Mouse (Mus musculus): Measurements from ENCODE around the gene Ephb1. TPM values are rescaled to one million over a fixed set of nuclear protein-coding genes. Genes with fewer than 3 reads are reported as not detected.

Gene Ephb1
- total and polyA plus RNA-seq, 3 experiments: not detected

- dilution Hi-C loops (cut with MboI; ENCODE audit: extremely low pct_ligation_motif_present, extremely low pct_unique_long_range_greater_than_20kb, low sequenced_read_pairs) (no loop called here), in situ Hi-C loops (cut with MboI; ENCODE audit: low pct_ligation_motif_present, low pct_unique_long_range_greater_than_20kb, low sequenced_read_pairs) (no loop called here)
- H3K4me3 ChIP-seq (replicated peaks in 1 of 3; ENCODE audit: low read depth in 2 of 3, low read length in 2 of 3, poor library complexity in 1 of 3): no peak overlapping the region
- no peaks in the 10 kb centered on the region for H3K4me1 ChIP-seq (ENCODE audit: control insufficient read depth in 1 of 2, insufficient read depth in 2 of 2)
- H3K4me2 ChIP-seq (ENCODE audit: insufficient read depth, low read depth, poor library complexity, severe bottlenecking): no peak overlapping the region
- H3K27ac ChIP-seq (ENCODE audit: insufficient read depth, low read depth): no peak overlapping the region
- no peak overlapping the region for H3K9ac ChIP-seq (ENCODE audit: insufficient read depth, low read depth)
- H3K36me3 ChIP-seq (replicated peaks in 1 of 2; ENCODE audit: control insufficient read depth in 1 of 2, insufficient read depth in 1 of 2, low read length in 1 of 2): no peaks in the 10 kb centered on the region
- peaks cover 88% of the 10 kb centered on the region for H3K9me3 ChIP-seq (replicated peaks; ENCODE audit: low read length)
- H3K27me3 ChIP-seq (replicated peaks): no peaks in the 10 kb centered on the region
- H3K79me2 ChIP-seq (replicated peaks; ENCODE audit: control insufficient read depth, extremely low read depth, insufficient read depth, poor library complexity, severe bottlenecking): no peaks in the 10 kb centered on the region
- no peak for TF ChIP-seq PAX5 (IDR thresholded peaks at IDR 0.05; ENCODE audit: low read length)
- no peak for DNase-seq (ENCODE audit: extremely low read depth)
These were observed 308.6 kb downstream of the Ephb1 start for GRCm38 (mm10) chr9:102045886-102046285.

DNA sequence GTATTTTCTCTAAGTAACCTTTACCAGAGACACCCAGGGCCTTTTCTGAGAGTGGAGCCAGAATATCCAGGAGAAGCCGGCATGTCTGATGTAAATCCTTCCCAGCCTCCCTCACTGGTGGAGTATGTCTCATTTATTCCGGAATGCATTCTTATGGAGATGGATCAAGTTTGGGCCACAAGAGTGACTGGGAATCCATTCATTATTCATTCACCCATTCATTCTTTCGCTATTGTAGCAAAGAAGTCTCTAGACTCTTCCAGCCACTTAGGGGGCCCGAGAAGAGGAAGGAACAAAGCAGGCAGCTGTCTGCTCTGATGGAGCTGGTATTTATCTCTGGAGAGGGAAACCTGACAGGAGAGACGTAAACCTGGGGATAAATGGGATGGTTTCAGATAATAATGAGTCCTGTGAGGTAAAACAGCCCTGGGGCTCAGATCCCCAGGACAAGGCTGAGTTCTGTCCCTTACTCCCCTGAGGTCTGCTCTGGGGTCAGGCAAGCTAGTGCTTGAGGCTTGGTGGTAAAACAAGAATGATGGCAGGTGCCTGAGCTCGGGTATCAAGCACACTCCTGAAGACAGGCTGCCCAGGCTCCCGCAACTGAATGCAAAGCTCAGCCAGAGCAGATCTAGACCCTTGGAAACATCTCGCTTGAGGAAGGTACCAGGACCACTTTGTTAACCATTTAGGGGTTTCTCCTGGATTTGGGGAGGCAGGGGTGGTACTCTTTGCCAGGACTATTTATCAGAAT, 309.2 kb downstream of the Ephb1 start:
- Histone ChIP-seq H3K9ac (ENCODE audit: insufficient read depth, low read depth) (no peak overlapping the region), H3K4me1 (ENCODE audit: control insufficient read depth in 1 of 2, insufficient read depth in 2 of 2) (no peaks in the 10 kb centered on the region), H3K36me3 (replicated peaks in 1 of 2; ENCODE audit: control insufficient read depth in 1 of 2, insufficient read depth in 1 of 2, low read length in 1 of 2) (no peaks in the 10 kb centered on the region), H3K9me3 (replicated peaks; ENCODE audit: low read length) (peaks cover 89% of the 10 kb centered on the region), H3K27ac (ENCODE audit: insufficient read depth, low read depth) (no peak overlapping the region), H3K79me2 (replicated peaks; ENCODE audit: control insufficient read depth, extremely low read depth, insufficient read depth, poor library complexity, severe bottlenecking) (no peaks in the 10 kb centered on the region), H3K4me2 (ENCODE audit: insufficient read depth, low read depth, poor library complexity, severe bottlenecking) (no peak overlapping the region), H3K4me3 (replicated peaks in 1 of 3; ENCODE audit: low read depth in 2 of 3, low read length in 2 of 3, poor library complexity in 1 of 3) (no peak overlapping the region), H3K27me3 (replicated peaks) (no peaks in the 10 kb centered on the region)
- TF ChIP-seq JUN (IDR thresholded peaks at IDR 0.05; ENCODE audit: insufficient read depth, low read depth, low read length): no peak
- no peak for TF ChIP-seq MEF2A (IDR thresholded peaks at IDR 0.05; ENCODE audit: borderline replicate concordance, low read depth, low read length)
- TF ChIP-seq TCF12 (IDR thresholded peaks at IDR 0.05; ENCODE audit: low read depth, low read length): no peak
- no peak for TF ChIP-seq MYC (IDR thresholded peaks at IDR 0.05; ENCODE audit: low read depth, low read length)
- TF ChIP-seq ZC3H11A (IDR thresholded peaks at IDR 0.05; ENCODE audit: low read depth, low read length): no peak
- TF ChIP-seq CTCF (conservative IDR thresholded peaks at IDR 0.05 in 1 of 2, IDR thresholded peaks at IDR 0.05 in 1 of 2; ENCODE audit: low read depth in 2 of 2, low read length in 2 of 2): no peak
- TF ChIP-seq CHD1 (IDR thresholded peaks at IDR 0.05; ENCODE audit: low read depth, low read length): no peak
- dilution Hi-C loops (cut with MboI; ENCODE audit: extremely low pct_ligation_motif_present, extremely low pct_unique_long_range_greater_than_20kb, low sequenced_read_pairs) (no loop called here), in situ Hi-C loops (cut with MboI; ENCODE audit: low pct_ligation_motif_present, low pct_unique_long_range_greater_than_20kb, low sequenced_read_pairs) (no loop called here)
- DNase-seq (ENCODE audit: extremely low read depth): no peak

GRCm38 (mm10) chr9:102039011-102039733, 315.3 kb downstream of the Ephb1 start:
- Histone ChIP-seq H3K27ac (ENCODE audit: insufficient read depth, low read depth) (no peak overlapping the region), H3K9ac (ENCODE audit: insufficient read depth, low read depth) (no peak overlapping the region), H3K79me2 (replicated peaks; ENCODE audit: control insufficient read depth, extremely low read depth, insufficient read depth, poor library complexity, severe bottlenecking) (no peaks in the 10 kb centered on the region), H3K4me1 (ENCODE audit: control insufficient read depth in 1 of 2, insufficient read depth in 2 of 2) (no peaks in the 10 kb centered on the region), H3K9me3 (replicated peaks; ENCODE audit: low read length) (peaks cover 87% of the 10 kb centered on the region), H3K27me3 (replicated peaks) (no peaks in the 10 kb centered on the region), H3K36me3 (replicated peaks in 1 of 2; ENCODE audit: control insufficient read depth in 1 of 2, insufficient read depth in 1 of 2, low read length in 1 of 2) (no peaks in the 10 kb centered on the region), H3K4me2 (ENCODE audit: insufficient read depth, low read depth, poor library complexity, severe bottlenecking) (no peak overlapping the region), H3K4me3 (replicated peaks in 1 of 3; ENCODE audit: low read depth in 2 of 3, low read length in 2 of 3, poor library complexity in 1 of 3) (no peak overlapping the region)
- TF ChIP-seq EP300 (IDR thresholded peaks at IDR 0.05; ENCODE audit: low read length) (no peak), CHD2 (IDR thresholded peaks at IDR 0.05; ENCODE audit: low read length) (no peak), SMC3 (IDR thresholded peaks at IDR 0.05; ENCODE audit: low read depth, low read length) (no peak), POLR2AphosphoS2 (IDR thresholded peaks at IDR 0.05; ENCODE audit: low read depth, low read length) (no peak)
- DNase-seq (ENCODE audit: extremely low read depth): no peak
- dilution Hi-C loops (cut with MboI; ENCODE audit: extremely low pct_ligation_motif_present, extremely low pct_unique_long_range_greater_than_20kb, low sequenced_read_pairs): no loop called here
- in situ Hi-C loops (cut with MboI; ENCODE audit: low pct_ligation_motif_present, low pct_unique_long_range_greater_than_20kb, low sequenced_read_pairs): no loop called here

Data from CH12.LX (cell line).